Mouse (Mus musculus) liver, embryonic 14.5 days (tissue): Measurements from ENCODE around the gene Atl2. TPM values are rescaled to one million over a fixed set of nuclear protein-coding genes. Genes with fewer than 3 reads are reported as not detected.

Experiments
- ATAC-seq: fragments of 200-750 bp; cut with Nextera tagmentation; 2 replicates; pipeline ENCODE4 v1.8.0; 2017; ENCODE audit warnings: moderate number of reproducible peaks, mild to moderate bottlenecking, moderate library complexity; ENCODE audit not compliant: insufficient read depth
- DNase-seq, 3 experiments: peaks; one replicate each; pipeline ENCODE4 v3.0.0-alpha.2; 2012 to 2013; ENCODE audit warnings: low read depth in 3 of 3, low spot score in 3 of 3
- H3K27ac ChIP-seq: fragments of 300-500 bp; sonication (generic); 2 replicates; pipeline ENCODE4 v1.5.1; 2014; ENCODE audit warnings: moderate library complexity, mild to moderate bottlenecking, control low read depth, inconsistent platforms
- H3K27me3 ChIP-seq: fragments of 300-500 bp; sonication (generic); 2 replicates; pipeline ENCODE4 v1.6.1; 2014; ENCODE audit warnings: mild to moderate bottlenecking, low read length, moderate library complexity; ENCODE audit not compliant: control insufficient read depth, insufficient read depth
- H3K36me3 ChIP-seq: fragments of 300-500 bp; sonication (generic); replicated peaks from 2 replicates; pipeline ENCODE4 v1.6.1; 2014; ENCODE audit warnings: low read depth; ENCODE audit not compliant: control insufficient read depth, insufficient read depth
- H3K4me1 ChIP-seq, 2 experiments: fragments of 200-500 bp in 1 of 2; fragments of 300-500 bp in 1 of 2; sonication (generic) in 1 of 2; replicated peaks; 2 replicates each; pipeline ENCODE4 v1.6.1; 2012 to 2014; ENCODE audit warnings: antibody characterized with exemption in 1 of 2, inconsistent platforms in 1 of 2, low read length in 1 of 2; ENCODE audit not compliant: control insufficient read depth in 2 of 2, insufficient read depth in 2 of 2
- H3K4me2 ChIP-seq: fragments of 300-500 bp; sonication (generic); 2 replicates; pipeline ENCODE4 v1.6.1; 2014; ENCODE audit warnings: low read depth, mild to moderate bottlenecking, control low read depth, moderate library complexity
- H3K4me3 ChIP-seq, 2 experiments: fragments of 200-500 bp in 1 of 2; fragments of 300-500 bp in 1 of 2; sonication (generic) in 1 of 2; 2 replicates each; pipeline ENCODE4 v1.5.1; 2012 to 2014; ENCODE audit warnings: low read depth in 2 of 2, low read length in 2 of 2, mild to moderate bottlenecking in 2 of 2, control low read depth in 1 of 2, inconsistent platforms in 1 of 2, moderate library complexity in 1 of 2; ENCODE audit not compliant: insufficient read depth in 1 of 2
- H3K9ac ChIP-seq: fragments of 300-500 bp; sonication (generic); replicated peaks from 2 replicates; pipeline ENCODE4 v1.6.1; 2014; ENCODE audit warnings: mild to moderate bottlenecking, control low read depth, moderate library complexity
- H3K9me3 ChIP-seq: fragments of 300-500 bp; sonication (generic); 2 replicates; pipeline ENCODE4 v1.6.1; 2016; ENCODE audit warnings: low read length, mixed read lengths; ENCODE audit not compliant: control insufficient read depth
- CTCF ChIP-seq: IDR thresholded peaks from 2 replicates; pipeline ENCODE4 v1.5.1; 2016; ENCODE audit warnings: antibody characterized with exemption, low read depth, control low read depth
- EP300 ChIP-seq: IDR thresholded peaks from 2 replicates; pipeline ENCODE4 v1.6.1; 2016; ENCODE audit warnings: antibody characterized with exemption, low read depth
- WGBS: fragments of 180-500 bp; shearing (Covaris S2); extraction: QIAGEN DNeasy Blood & Tissue Kit; methylation state at CpG from one replicate; pipeline ENCODE4 v1.1.7; 2014; ENCODE audit not compliant: insufficient replicate concordance; 5-methylcytosine and 5-hydroxymethylcytosine counted together
- polyA plus RNA-seq, 2 experiments: library from polyadenylated mRNA; depleted of rRNA in 1 of 2; stranded (reverse) in 1 of 2; unstranded in 1 of 2; fragments of >200 nt; fragmentation: Nextera tagmentation in 1 of 2; extraction: Ambion mirVana in 1 of 2; gene quantifications; 2 replicates each; pipeline versions ENCODE4 v1.2.1 to v1.2.3; 2012 to 2014

The Atl2 gene
- polyA plus RNA-seq, 2 experiments: 19.4 to 26.4 TPM

DNA sequence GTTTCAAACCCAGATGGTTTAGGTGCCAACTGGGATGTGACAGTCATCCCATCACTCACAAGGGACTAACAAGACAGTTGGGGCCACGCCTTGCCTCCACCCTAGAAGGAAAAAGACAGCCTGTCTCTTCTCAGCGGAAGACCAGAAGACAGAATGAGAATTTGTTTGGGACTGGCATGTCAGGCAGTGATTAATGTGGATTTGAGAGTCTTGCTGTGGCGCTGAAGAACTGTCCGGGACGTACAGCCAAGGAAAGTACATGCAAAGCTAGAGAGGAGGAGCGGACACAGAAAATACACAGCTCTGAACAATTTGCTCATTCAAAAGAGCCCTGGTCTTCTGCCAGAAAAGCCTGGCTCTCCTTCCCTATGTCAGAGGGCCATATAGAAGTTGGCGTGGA is 93.9 kb downstream of the Atl2 start:
- no peak overlapping the region for H3K27ac ChIP-seq

DNA sequence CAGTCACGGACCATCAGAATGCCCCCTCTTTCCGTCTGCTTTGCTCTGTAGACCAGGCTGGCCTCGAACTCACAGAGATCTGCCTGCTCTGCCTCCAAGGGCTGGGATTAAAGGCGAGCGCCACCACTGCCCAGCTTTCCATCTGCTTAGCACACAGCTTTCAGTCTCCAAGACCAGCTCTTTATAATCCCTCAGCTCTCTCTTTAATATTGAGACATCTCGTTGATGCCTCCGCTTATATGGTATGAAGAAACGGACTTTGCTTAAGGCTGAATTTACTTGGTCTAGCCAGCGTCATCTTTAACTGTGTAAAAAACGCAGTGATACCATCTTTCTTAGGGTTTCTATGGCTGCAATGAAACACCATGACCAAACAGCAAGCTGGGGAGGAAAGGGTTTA is 97.1 kb downstream of the Atl2 start:
- TF ChIP-seq EP300: no peak
- TF ChIP-seq CTCF: no peak
- Histone ChIP-seq H3K27ac (no peak overlapping the region), H3K27me3 (no peaks in the 10 kb centered on the region), H3K9me3 (no peaks in the 10 kb centered on the region), H3K4me1 (no peaks in the 10 kb centered on the region), H3K9ac (no peak overlapping the region), H3K36me3 (no peaks in the 10 kb centered on the region), H3K4me3 (no peak overlapping the region), H3K4me2 (no peak overlapping the region)
- no peak for DNase-seq
- 73% methylated on average over 10 of the region's 10 CpGs for WGBS
- ATAC-seq: no peak

More for the DNA sequence above, 93.9 kb downstream of the Atl2 start:
- H3K4me1 ChIP-seq: no peaks in the 10 kb centered on the region
- no peaks in the 10 kb centered on the region for H3K27me3 ChIP-seq
- ATAC-seq (no peak), DNase-seq (no peak)
- no peak for TF ChIP-seq EP300
- TF ChIP-seq CTCF: no peak
- no peaks in the 10 kb centered on the region for H3K36me3 ChIP-seq
- no peaks in the 10 kb centered on the region for H3K9me3 ChIP-seq
- H3K4me3 ChIP-seq: no peak overlapping the region
- WGBS: 69% methylated on average over 7 of the region's 7 CpGs
- H3K9ac ChIP-seq: no peak overlapping the region
- no peak overlapping the region for H3K4me2 ChIP-seq

Other genes starting within 250 kb of the Atl2 start
- 0.10 and 0.13 TPM in 2 replicates for gene Cyp1b1, start 181.1 kb downstream of the Atl2 start, polyA plus RNA-seq (2012; rRNA removed)
- gene Cyp1b1, start 181.1 kb downstream of the Atl2 start, polyA plus RNA-seq (2014; fragmentation: Nextera tagmentation; extraction: Ambion mirVana): 0.13 and 0.16 TPM in 2 replicates
- 16.2 and 23.5 TPM in 2 replicates for gene Hnrnpll, start 166.2 kb upstream of the Atl2 start, polyA plus RNA-seq (2012; rRNA removed)
- 23.1 and 23.9 TPM in 2 replicates for gene Hnrnpll, start 166.2 kb upstream of the Atl2 start, polyA plus RNA-seq (2014; fragmentation: Nextera tagmentation; extraction: Ambion mirVana)
- 14.0 and 15.0 TPM in 2 replicates for gene Galm, start 231.3 kb upstream of the Atl2 start, polyA plus RNA-seq (2012; rRNA removed)
- gene Galm, start 231.3 kb upstream of the Atl2 start, polyA plus RNA-seq (2014; fragmentation: Nextera tagmentation; extraction: Ambion mirVana): 22.7 and 25.6 TPM in 2 replicates